Mouse (Mus musculus) kidney, adult 11 months (tissue): ENCODE measurements around the gene 1700028P14Rik.
"Not testable (repeated sequence)": the region's sequence is repeated elsewhere in the genome, so short reads cannot be mapped to it uniquely, and the experiment has no call there.

Experiments used
- DNase-seq: peaks from one replicate; pipeline ENCODE4 v3.0.0; 2022

Gene 1700028P14Rik

GRCm38 (mm10) chr19:23652644-23653043 is at the start of gene 1700028P14Rik:
Gene 1700028P14Rik, minus strand, starts transcription at chr19:23652812.
- peak; percentile 75 for DNase-seq

GRCm38 (mm10) chr19:23699131-23699530 is 46.5 kb upstream of the 1700028P14Rik start:
- no peak for DNase-seq

GRCm38 (mm10) chr19:23698366-23698765 is 45.8 kb upstream of the 1700028P14Rik start:
- DNase-seq, result peak; percentile 12

GRCm38 (mm10) chr19:23697861-23698260 is 45.2 kb upstream of the 1700028P14Rik start:
- DNase-seq, result no peak

- no peak for DNase-seq
Observed at GRCm38 (mm10) chr19:23694344-23694743, 41.7 kb upstream of the 1700028P14Rik start.

GRCm38 (mm10) chr19:23688421-23688946 is 35.9 kb upstream of the 1700028P14Rik start:
- DNase-seq, result no peak

GRCm38 (mm10) chr19:23687296-23688021 is 34.8 kb upstream of the 1700028P14Rik start, which contains the start of gene Ptar1:
Gene Ptar1, plus strand, starts transcription at chr19:23687429.
- DNase-seq, result peak; percentile 88

GRCm38 (mm10) chr19:23686962-23687295 is 34.3 kb upstream of the 1700028P14Rik start:
- DNase-seq, result no peak

- not testable (repeated sequence) for DNase-seq
Observed at GRCm38 (mm10) chr19:23675656-23676055, 23.0 kb upstream of the 1700028P14Rik start.

- DNase-seq, result no peak
Observed at GRCm38 (mm10) chr19:23673021-23673420, 20.4 kb upstream of the 1700028P14Rik start.

- DNase-seq, result no peak
Observed at GRCm38 (mm10) chr19:23668142-23668655, 15.6 kb upstream of the 1700028P14Rik start.

- no peak for DNase-seq
Observed at GRCm38 (mm10) chr19:23664083-23664482, 11.5 kb upstream of the 1700028P14Rik start.

GRCm38 (mm10) chr19:23658350-23658749 is 5.7 kb upstream of the 1700028P14Rik start:
- no peak for DNase-seq

- no peak for DNase-seq
Observed at GRCm38 (mm10) chr19:23657261-23657932, 4.8 kb upstream of the 1700028P14Rik start.

- DNase-seq, result no peak
Observed at GRCm38 (mm10) chr19:23653154-23653553, 542 bp upstream of the 1700028P14Rik start.

- DNase-seq, result no peak
Observed at GRCm38 (mm10) chr19:23647308-23647707, 5.3 kb downstream of the 1700028P14Rik start.

GRCm38 (mm10) chr19:23645347-23645746 is 7.3 kb downstream of the 1700028P14Rik start:
- no peak for DNase-seq

GRCm38 (mm10) chr19:23643819-23644218 is 8.8 kb downstream of the 1700028P14Rik start:
- no peak for DNase-seq

- no peak for DNase-seq
Observed at GRCm38 (mm10) chr19:23636786-23637185, 15.8 kb downstream of the 1700028P14Rik start.

- no peak for DNase-seq
Observed at GRCm38 (mm10) chr19:23631611-23632492, 20.8 kb downstream of the 1700028P14Rik start.

- DNase-seq, result no peak
Observed at GRCm38 (mm10) chr19:23614268-23614667, 38.3 kb downstream of the 1700028P14Rik start.

- DNase-seq, result no peak
Observed at GRCm38 (mm10) chr19:23609724-23610123, 42.9 kb downstream of the 1700028P14Rik start.

GRCm38 (mm10) chr19:23607951-23608350 is 44.7 kb downstream of the 1700028P14Rik start:
- no peak for DNase-seq
